Mouse (Mus musculus) testis, adult 2 months (tissue): ENCODE results near the gene Timm8a2.

Experiments used
- CTCF ChIP-seq: fragments of 200-500 bp; IDR thresholded peaks from 2 replicates; pipeline ENCODE4 v1.5.1; 2012; ENCODE audit warnings: low read depth, mild to moderate bottlenecking, inconsistent platforms, low read length, moderate library complexity; ENCODE audit not compliant: control insufficient read depth, insufficient read depth, insufficient replicate concordance
- POLR2A ChIP-seq: fragments of 200-500 bp; IDR thresholded peaks from 2 replicates; pipeline ENCODE4 v1.6.1; 2012; ENCODE audit warnings: low read depth, mild to moderate bottlenecking, inconsistent platforms, low read length, moderate library complexity; ENCODE audit not compliant: control insufficient read depth

DNA sequence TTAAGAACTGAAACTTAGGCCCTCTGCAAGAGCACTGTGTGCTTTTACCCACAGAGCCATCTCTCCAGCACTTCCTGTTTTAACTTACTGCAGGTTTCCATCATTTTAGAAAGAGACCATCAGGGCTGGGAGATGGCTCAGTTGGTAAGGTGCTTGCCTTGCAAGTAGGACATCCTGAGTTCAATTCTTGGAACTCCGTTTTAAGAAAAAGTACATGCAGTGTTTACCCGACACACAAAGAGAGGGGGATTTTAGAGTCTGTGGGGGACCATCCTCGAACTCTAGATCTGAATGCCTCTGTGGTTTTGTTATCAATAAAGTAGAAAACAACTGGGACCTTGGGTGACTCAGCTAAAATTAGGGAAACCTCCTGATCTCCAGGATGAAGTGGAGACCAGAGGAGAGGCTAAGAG, 6.9 kb downstream of the Timm8a2 start:
- TF ChIP-seq POLR2A, result no peak
- TF ChIP-seq CTCF, result no peak
